Mouse (Mus musculus): ENCODE measurements around the gene Olfr161. TPM values are rescaled to one million over a fixed set of nuclear protein-coding genes. Genes with fewer than 3 reads are reported as not detected.
A peak's percentile ranks its signal among the peaks of the same experiment; 100 is the strongest.

Gene Olfr161
- total RNA-seq (2012; rRNA removed) (not detected in 2 replicates), total RNA-seq (2014; rRNA removed) (not detected in 2 replicates), polyA plus RNA-seq (2012; ENCODE audit: insufficient read length, low read depth) (0.03 and 0.04 TPM in 2 replicates)

- dilution Hi-C loops (cut with MboI; ENCODE audit: extremely low pct_ligation_motif_present, extremely low pct_unique_long_range_greater_than_20kb, low sequenced_read_pairs) (no loop called here), in situ Hi-C loops (cut with MboI; ENCODE audit: low pct_ligation_motif_present, low pct_unique_long_range_greater_than_20kb, low sequenced_read_pairs) (no loop called here)
- TF ChIP-seq POLR2A (IDR thresholded peaks at IDR 0.05; ENCODE audit: low read depth, low read length) (no peak), MAFK (IDR thresholded peaks at IDR 0.05; ENCODE audit: insufficient replicate concordance, low read length) (no peak), KAT2A (IDR thresholded peaks at IDR 0.05; ENCODE audit: insufficient replicate concordance, low read length) (no peak), CHD2 (IDR thresholded peaks at IDR 0.05; ENCODE audit: low read length) (no peak), USF1 (IDR thresholded peaks at IDR 0.05; ENCODE audit: low read depth, low read length) (no peak), IRF4 (IDR thresholded peaks at IDR 0.05; ENCODE audit: low read depth, low read length) (no peak), ZMIZ1 (IDR thresholded peaks at IDR 0.05; ENCODE audit: low read depth, low read length) (no peak), CHD1 (IDR thresholded peaks at IDR 0.05; ENCODE audit: low read depth, low read length) (no peak), MAZ (IDR thresholded peaks at IDR 0.05; ENCODE audit: low read depth, low read length) (no peak), ZKSCAN1 (IDR thresholded peaks at IDR 0.05; ENCODE audit: borderline replicate concordance, low read depth, low read length) (no peak), BHLHE40 (IDR thresholded peaks at IDR 0.05; ENCODE audit: low read depth, low read length) (no peak), SIN3A (IDR thresholded peaks at IDR 0.05; ENCODE audit: low read length) (no peak), PAX5 (IDR thresholded peaks at IDR 0.05; ENCODE audit: low read length) (no peak), ZNF384 (IDR thresholded peaks at IDR 0.05; ENCODE audit: low read depth, low read length) (no peak), NRF1 (IDR thresholded peaks at IDR 0.05; ENCODE audit: low read depth, low read length) (no peak), MYC (IDR thresholded peaks at IDR 0.05; ENCODE audit: low read depth, low read length) (no peak), MAX (IDR thresholded peaks at IDR 0.05; ENCODE audit: low read length) (no peak), ELF1 (IDR thresholded peaks at IDR 0.05; ENCODE audit: low read depth, low read length) (no peak), USF2 (conservative IDR thresholded peaks at IDR 0.05; ENCODE audit: low read depth, low read length) (no peak), SMC3 (IDR thresholded peaks at IDR 0.05; ENCODE audit: low read depth, low read length) (peak; percentile 40), NELFE (IDR thresholded peaks at IDR 0.05; ENCODE audit: low read depth, low read length) (no peak), HCFC1 (IDR thresholded peaks at IDR 0.05; ENCODE audit: low read depth, low read length) (no peak), RCOR1 (conservative IDR thresholded peaks at IDR 0.05; ENCODE audit: low read depth, low read length) (no peak), ETS1 (conservative IDR thresholded peaks at IDR 0.05; ENCODE audit: low read depth, low read length) (peak; percentile 27; the same call in 1 of the 2 replicates), UBTF (IDR thresholded peaks at IDR 0.05; ENCODE audit: low read depth, low read length) (no peak), RAD21 (IDR thresholded peaks at IDR 0.05; ENCODE audit: low read depth, low read length) (peak; percentile 70), JUN (IDR thresholded peaks at IDR 0.05; ENCODE audit: insufficient read depth, low read depth, low read length) (no peak), CTCF (conservative IDR thresholded peaks at IDR 0.05 in 1 of 2, IDR thresholded peaks at IDR 0.05 in 1 of 2; ENCODE audit: low read depth in 2 of 2, low read length in 2 of 2) (peak in 1 of 2 experiments; percentile 52; a peak in 2 of 4 replicates), EP300 (IDR thresholded peaks at IDR 0.05; ENCODE audit: low read length) (no peak), MEF2A (IDR thresholded peaks at IDR 0.05; ENCODE audit: borderline replicate concordance, low read depth, low read length) (no peak), ZC3H11A (IDR thresholded peaks at IDR 0.05; ENCODE audit: low read depth, low read length) (no peak), GABPA (IDR thresholded peaks at IDR 0.05; ENCODE audit: insufficient replicate concordance, low read depth, low read length) (no peak), E2F4 (IDR thresholded peaks at IDR 0.05; ENCODE audit: insufficient replicate concordance, low read depth, low read length) (no peak), MXI1 (IDR thresholded peaks at IDR 0.05; ENCODE audit: low read depth, low read length) (no peak)
These were observed at the start of gene Olfr161 for GRCm38 (mm10) chr16:3590691-3591090. TSS of gene Olfr161 (plus strand) at chr16:3591042.

More at GRCm38 (mm10) chr16:3590691-3591090, at the start of gene Olfr161:
- Histone ChIP-seq H3K27me3 (replicated peaks) (no peaks in the 10 kb centered on the region), H3K4me1 (ENCODE audit: control insufficient read depth in 1 of 2, insufficient read depth in 2 of 2) (peaks cover 0 to 12% of the 10 kb centered on the region in 2 experiments; a peak in 2 of 4 replicates), H3K79me2 (replicated peaks; ENCODE audit: control insufficient read depth, extremely low read depth, insufficient read depth, poor library complexity, severe bottlenecking) (no peaks in the 10 kb centered on the region), H3K36me3 (replicated peaks in 1 of 2; ENCODE audit: control insufficient read depth in 1 of 2, insufficient read depth in 1 of 2, low read length in 1 of 2) (no peaks in the 10 kb centered on the region), H3K4me3 (replicated peaks in 1 of 3; ENCODE audit: low read depth in 2 of 3, low read length in 2 of 3, poor library complexity in 1 of 3) (no peak within 1 kb of the TSS), H3K27ac (ENCODE audit: insufficient read depth, low read depth) (no peak within 1 kb of the TSS), H3K9ac (ENCODE audit: insufficient read depth, low read depth) (no peak within 1 kb of the TSS), H3K9me3 (replicated peaks; ENCODE audit: low read length) (no peaks in the 10 kb centered on the region), H3K4me2 (ENCODE audit: insufficient read depth, low read depth, poor library complexity, severe bottlenecking) (peak within 1 kb of the TSS; percentile 45; the same call in 1 of the 2 replicates)
- peak; percentile 45 for DNase-seq (ENCODE audit: extremely low read depth)

Data from CH12.LX (cell line).